Mouse (Mus musculus): ENCODE measurements around the gene Cox8a.

Cox8a gene
- long read RNA-seq, experiment 1, transcript Cox8a-201 (2 exons, 550 nt) = major isoform, 1,305 of 1,311 reads
- long read RNA-seq, experiment 1, partial matches to known transcripts = 1 of 1,311 reads
- long read RNA-seq, experiment 1, other reads (novel, unspliced or antisense) = 5 of 1,311 reads
- long read RNA-seq, experiment 2, transcript Cox8a-201 (2 exons, 550 nt) = major isoform, 1,099 of 1,103 reads
- long read RNA-seq, experiment 2, partial matches to known transcripts = 0 of 1,103 reads
- long read RNA-seq, experiment 2, other reads (novel, unspliced or antisense) = 4 of 1,103 reads

DNA sequence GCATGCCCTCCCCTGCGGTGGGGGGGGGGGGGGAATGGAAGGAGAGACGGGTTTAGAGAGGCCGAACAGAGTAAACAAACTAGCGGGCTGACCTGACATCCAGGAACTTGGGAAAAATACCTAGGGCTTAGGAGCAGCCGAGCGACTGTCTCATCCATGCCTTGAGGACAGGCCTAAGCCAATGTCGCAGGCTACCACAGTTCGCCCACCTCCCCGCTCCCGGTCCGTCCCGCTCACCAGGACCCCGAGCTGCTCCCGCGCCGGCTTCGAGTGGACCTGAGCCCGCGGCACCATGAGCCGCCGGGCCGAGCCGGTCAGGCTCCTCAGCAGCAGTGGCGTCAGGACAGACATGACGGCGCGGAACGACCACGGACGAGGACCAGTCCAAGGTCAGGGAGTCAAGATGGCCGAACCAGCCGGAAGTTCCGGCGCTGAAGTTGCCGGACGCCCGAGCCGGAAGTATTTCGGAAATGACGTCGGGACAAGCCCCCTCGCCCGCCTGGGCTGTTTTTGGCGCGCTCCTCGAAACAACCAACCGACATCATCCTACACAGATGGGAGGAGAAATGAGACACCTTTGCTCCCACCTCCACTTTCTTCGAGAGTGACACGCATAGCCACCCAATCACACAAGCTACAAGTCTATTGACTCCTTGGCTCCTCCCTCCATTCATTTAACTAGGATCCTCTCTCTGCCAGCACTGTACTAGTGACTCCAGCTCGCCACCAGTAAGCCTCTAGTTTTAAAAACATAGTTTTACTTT is at the start of gene Cox8a:
Gene Cox8a (minus strand): TSS at position 455 of the 764 bp plus-strand sequence.
- intact Hi-C loops (cut with DNase I) = no loop called here

GRCm38 (mm10) chr19:7266421-7266831 is 49.0 kb upstream of the Cox8a start:
- intact Hi-C loops (cut with DNase I) = loop anchor here (10.0 kb wide), 1 partner anchor 148 kb away; the partner anchor contains the start of gene 2700081O15Rik

DNA sequence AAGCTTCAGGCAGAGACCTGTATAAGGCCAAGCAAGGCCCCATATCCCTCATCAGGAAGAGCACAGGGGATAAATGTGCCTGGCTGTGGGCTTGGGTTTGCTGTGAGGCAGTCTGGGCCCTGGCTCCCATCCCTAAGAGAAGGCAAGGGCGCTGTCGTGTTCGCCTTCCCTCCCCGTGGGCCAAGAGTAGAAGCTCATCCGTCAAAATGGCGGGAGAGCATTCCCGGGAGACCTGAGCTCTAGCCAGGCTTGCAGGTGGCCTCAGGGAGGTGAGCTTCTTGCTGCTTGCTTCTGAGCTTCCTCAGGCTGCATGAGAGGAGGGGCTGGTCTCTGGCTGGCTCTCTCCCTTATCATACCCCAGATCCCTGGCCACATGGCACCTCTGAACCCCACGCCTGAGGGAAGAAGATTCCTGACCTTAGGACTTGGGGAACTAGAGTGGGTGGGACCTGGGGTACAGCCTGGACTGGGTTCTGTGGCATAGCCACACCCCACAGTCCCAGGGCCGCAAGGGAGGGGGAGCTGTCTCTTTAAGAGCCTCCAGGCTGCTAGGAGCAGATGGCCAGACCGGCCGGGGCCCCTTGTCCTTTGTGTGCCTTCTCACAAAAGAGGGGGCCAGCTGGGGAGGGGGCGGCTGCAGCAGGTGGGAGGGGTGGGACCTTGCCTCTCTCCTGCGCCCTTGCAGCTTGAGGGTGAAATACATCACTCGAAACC is 48.2 kb upstream of the Cox8a start:
- intact Hi-C loops (cut with DNase I) = loop anchor here (10.0 kb wide), 1 partner anchor 149 kb away; the partner anchor contains the start of gene 2700081O15Rik

- intact Hi-C loops (cut with DNase I) = loop anchor here (10.0 kb wide), 1 partner anchor 150 kb away; the partner anchor contains the start of gene 2700081O15Rik
Measured at GRCm38 (mm10) chr19:7264766-7265331, 47.4 kb upstream of the Cox8a start.

- intact Hi-C loops (cut with DNase I) = loop anchor here (10.0 kb wide), 1 partner anchor 151 kb away; the partner anchor contains the start of gene 2700081O15Rik
Measured at GRCm38 (mm10) chr19:7264088-7264765, 46.8 kb upstream of the Cox8a start.

DNA sequence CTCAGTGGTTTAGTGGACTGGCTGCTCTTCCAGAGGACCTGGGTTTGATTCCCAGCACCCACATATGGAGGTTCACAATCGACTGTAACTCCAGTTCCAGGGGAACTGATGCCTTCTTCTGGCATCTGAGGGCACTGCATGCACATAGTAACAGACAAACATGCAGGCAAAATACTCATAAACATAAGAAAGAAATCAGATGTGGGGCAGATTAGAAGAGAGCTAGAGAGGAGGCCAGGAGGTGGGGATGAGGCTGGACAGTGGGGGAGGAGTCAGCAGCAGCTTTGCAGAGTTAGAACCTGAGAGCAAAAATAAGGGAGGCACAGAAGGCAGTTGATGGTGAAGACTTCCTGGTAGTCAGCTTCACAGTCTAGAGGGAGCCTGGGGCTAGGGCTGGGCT is 45.2 kb upstream of the Cox8a start:
- intact Hi-C loops (cut with DNase I) = loop anchor here (10.0 kb wide), 1 partner anchor 152 kb away; the partner anchor contains the start of gene 2700081O15Rik

DNA sequence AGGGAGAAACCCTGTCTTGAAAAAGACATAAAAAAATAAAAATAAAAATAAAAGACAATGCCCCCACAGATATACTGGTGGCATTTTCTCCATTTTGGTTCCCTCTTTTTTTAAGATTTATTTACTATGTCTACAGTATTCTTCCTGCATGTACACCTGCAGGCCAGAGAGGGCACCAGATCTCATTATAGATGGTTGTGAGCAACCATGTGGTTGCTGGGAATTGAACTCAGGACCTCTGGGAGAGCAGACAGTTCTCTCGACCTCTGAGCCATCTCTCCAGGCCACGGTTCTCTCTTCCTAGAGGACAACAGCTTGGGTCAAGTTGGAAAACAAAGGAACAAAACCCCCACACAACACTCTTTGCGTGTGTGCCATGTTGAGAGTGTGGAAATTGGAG is 44.5 kb upstream of the Cox8a start:
- intact Hi-C loops (cut with DNase I) = loop anchor here (10.0 kb wide), 1 partner anchor 153 kb away; the partner anchor contains the start of gene 2700081O15Rik

DNA sequence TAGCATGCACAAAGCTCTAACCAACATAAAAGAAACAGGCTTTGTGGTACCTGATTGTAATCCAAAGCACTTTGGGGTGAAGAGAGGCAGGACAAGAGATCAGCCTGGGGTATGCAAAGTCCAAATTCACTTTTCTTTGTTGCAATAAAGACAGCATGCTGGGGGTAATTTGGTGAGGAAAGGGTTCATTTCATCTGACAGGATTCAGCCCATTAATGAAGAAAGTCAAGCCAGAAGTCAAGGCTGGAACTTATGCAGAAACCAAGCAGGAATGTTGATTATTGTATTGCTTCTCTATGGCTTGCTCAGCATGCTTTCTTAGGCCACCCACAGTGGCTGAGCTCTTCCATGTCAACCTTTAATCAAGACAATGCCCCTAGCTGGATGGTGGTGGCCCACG is 44.1 kb upstream of the Cox8a start:
- intact Hi-C loops (cut with DNase I) = loop anchor here (10.0 kb wide), 1 partner anchor 153 kb away; the partner anchor contains the start of gene 2700081O15Rik

- intact Hi-C loops (cut with DNase I) = no loop called here
Measured at GRCm38 (mm10) chr19:7257881-7258280, 40.5 kb upstream of the Cox8a start.

DNA sequence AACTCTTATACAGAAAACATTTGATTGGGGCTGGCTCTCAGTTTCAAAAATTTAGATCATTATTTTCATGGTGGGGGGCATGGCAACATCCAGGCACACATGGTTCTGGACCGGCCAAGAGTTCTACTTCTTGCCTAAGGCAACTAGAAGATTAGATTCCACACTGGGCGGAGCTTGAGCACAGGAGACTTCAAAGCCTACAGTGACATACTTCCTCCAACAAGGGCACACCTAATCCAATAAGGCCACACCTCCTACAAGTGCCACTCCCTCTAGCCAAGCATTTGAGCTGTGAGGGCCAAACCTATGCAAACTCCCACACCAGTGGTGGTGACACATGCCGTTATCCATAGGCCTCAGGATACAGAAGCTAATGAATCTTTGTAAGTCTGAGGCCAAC is 28.6 kb upstream of the Cox8a start:
- intact Hi-C loops (cut with DNase I) = no loop called here

- intact Hi-C loops (cut with DNase I) = no loop called here
Measured at GRCm38 (mm10) chr19:7240782-7241690, 23.6 kb upstream of the Cox8a start, which contains the start of gene Naa40. Gene Naa40, minus strand, starts transcription at chr19:7241183.

GRCm38 (mm10) chr19:7240291-7240690 is 22.9 kb upstream of the Cox8a start:
- intact Hi-C loops (cut with DNase I) = no loop called here

GRCm38 (mm10) chr19:7239574-7239973 is 22.2 kb upstream of the Cox8a start:
- intact Hi-C loops (cut with DNase I) = loop anchor here (10.0 kb wide), 1 partner anchor 105 kb away; the partner anchor contains the start of gene Mark2

- intact Hi-C loops (cut with DNase I) = loop anchor here (10.0 kb wide), 1 partner anchor 108 kb away; the partner anchor contains the start of gene Mark2
Measured at GRCm38 (mm10) chr19:7236742-7237141, 19.3 kb upstream of the Cox8a start.

DNA sequence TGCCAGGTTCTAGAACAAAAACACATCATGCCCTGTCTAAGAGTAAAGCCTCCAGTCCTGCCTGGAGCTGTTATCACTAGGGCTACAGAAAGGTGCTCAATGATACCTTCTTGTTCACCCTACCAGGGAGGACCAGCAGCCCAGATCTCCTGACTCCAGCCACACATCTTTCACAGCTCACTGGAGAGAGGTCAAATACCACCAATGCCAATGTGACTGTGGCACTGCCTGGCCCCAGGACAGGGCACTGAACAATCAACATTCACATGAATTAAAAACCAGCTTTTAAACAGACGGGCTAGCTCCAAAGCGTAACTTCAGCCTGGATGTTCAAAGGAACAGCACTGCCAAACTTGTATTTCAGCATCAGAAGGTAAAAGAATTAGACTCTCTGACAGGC is 18.6 kb upstream of the Cox8a start:
- intact Hi-C loops (cut with DNase I) = loop anchor here (10.0 kb wide), 1 partner anchor 109 kb away; the partner anchor contains the start of gene Mark2

- intact Hi-C loops (cut with DNase I) = loop anchor here (10.0 kb wide), 1 partner anchor 109 kb away; the partner anchor contains the start of gene Mark2
Measured at GRCm38 (mm10) chr19:7235461-7235860, 18.0 kb upstream of the Cox8a start.

- intact Hi-C loops (cut with DNase I) = loop anchor here (5.0 to 10.0 kb wide), 2 partner anchors 110 to 183 kb away; partner anchors contain the start of genes 2700081O15Rik and Mark2
Measured at GRCm38 (mm10) chr19:7234537-7235221, 17.3 kb upstream of the Cox8a start.

DNA sequence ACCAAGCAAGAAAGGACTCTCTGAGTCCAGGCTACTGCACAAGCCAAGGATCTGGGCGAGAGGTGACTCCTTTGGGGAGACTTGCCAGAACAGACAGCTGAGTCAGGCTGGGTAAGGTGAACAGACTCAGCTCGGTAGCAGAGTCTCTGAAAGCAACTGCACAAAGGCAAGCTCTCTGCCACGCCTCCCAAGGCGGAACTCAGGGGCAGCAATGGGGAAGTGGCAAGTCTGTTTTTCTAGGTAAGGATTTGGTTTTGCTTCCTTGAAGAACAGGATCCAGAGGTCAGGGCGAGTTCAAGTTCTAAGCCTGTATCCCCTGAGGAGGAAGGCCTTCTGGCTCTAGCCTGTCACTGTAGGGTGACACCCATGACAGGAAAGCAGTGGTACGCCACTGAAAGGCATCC is 9.1 kb upstream of the Cox8a start:
- intact Hi-C loops (cut with DNase I) = no loop called here

All from adrenal gland (tissue).